Mouse (Mus musculus) intestine, embryonic 16.5 days (tissue): ENCODE measurements around the gene Lpar3. TPM values are rescaled to one million over a fixed set of nuclear protein-coding genes. Genes with fewer than 3 reads are reported as not detected.

Experiments
- ATAC-seq: fragments of 200-750 bp; cut with Nextera tagmentation; 2 replicates; pipeline ENCODE4 v1.8.0; 2017; ENCODE audit warnings: moderate TSS enrichment, moderate library complexity
- H3K27ac ChIP-seq: fragments of 300-500 bp; sonication (generic); 2 replicates; pipeline ENCODE4 v1.5.1; 2014; ENCODE audit warnings: mild to moderate bottlenecking, low read length
- H3K27me3 ChIP-seq: fragments of 300-500 bp; sonication (generic); replicated peaks from 2 replicates; pipeline ENCODE4 v1.6.1; 2014; ENCODE audit warnings: low read length, control low read depth, mixed read lengths; ENCODE audit not compliant: control insufficient read depth, insufficient read depth
- H3K36me3 ChIP-seq: fragments of 300-500 bp; sonication (generic); 2 replicates; pipeline ENCODE4 v1.6.1; 2014; ENCODE audit warnings: low read length, control low read depth; ENCODE audit not compliant: control insufficient read depth, insufficient read depth
- H3K4me1 ChIP-seq: fragments of 300-500 bp; sonication (generic); 2 replicates; pipeline ENCODE4 v1.6.1; 2014; ENCODE audit warnings: low read length, control low read depth, mixed read lengths; ENCODE audit not compliant: control insufficient read depth, insufficient read depth
- H3K4me2 ChIP-seq: fragments of 300-500 bp; sonication (generic); 2 replicates; pipeline ENCODE4 v1.6.1; 2014; ENCODE audit warnings: low read depth, low read length, control low read depth
- H3K4me3 ChIP-seq: fragments of 300-500 bp; sonication (generic); 2 replicates; pipeline ENCODE4 v1.5.1; 2014; ENCODE audit warnings: mild to moderate bottlenecking, low read length
- H3K9ac ChIP-seq: fragments of 300-500 bp; sonication (generic); 2 replicates; pipeline ENCODE4 v1.6.1; 2014; ENCODE audit warnings: low read depth, low read length
- H3K9me3 ChIP-seq: fragments of 300-500 bp; sonication (generic); 2 replicates; pipeline ENCODE4 v1.6.1; 2016; ENCODE audit warnings: low read length, control low read depth; ENCODE audit not compliant: control insufficient read depth
- WGBS: fragments of 180-500 bp; shearing (Covaris S2); extraction: QIAGEN DNeasy Blood & Tissue Kit; methylation state at CpG from one replicate; pipeline ENCODE4 v1.1.7; 2014; 5-methylcytosine and 5-hydroxymethylcytosine counted together
- polyA plus RNA-seq: library from polyadenylated mRNA; unstranded; fragments of >200 nt; fragmentation: Nextera tagmentation; extraction: Ambion mirVana; gene quantifications from 2 replicates; pipeline ENCODE4 v1.2.1, GENCODE M21; 2015

Gene Lpar3
- polyA plus RNA-seq, 1 experiment from 2014 or later: 2.8 TPM

DNA sequence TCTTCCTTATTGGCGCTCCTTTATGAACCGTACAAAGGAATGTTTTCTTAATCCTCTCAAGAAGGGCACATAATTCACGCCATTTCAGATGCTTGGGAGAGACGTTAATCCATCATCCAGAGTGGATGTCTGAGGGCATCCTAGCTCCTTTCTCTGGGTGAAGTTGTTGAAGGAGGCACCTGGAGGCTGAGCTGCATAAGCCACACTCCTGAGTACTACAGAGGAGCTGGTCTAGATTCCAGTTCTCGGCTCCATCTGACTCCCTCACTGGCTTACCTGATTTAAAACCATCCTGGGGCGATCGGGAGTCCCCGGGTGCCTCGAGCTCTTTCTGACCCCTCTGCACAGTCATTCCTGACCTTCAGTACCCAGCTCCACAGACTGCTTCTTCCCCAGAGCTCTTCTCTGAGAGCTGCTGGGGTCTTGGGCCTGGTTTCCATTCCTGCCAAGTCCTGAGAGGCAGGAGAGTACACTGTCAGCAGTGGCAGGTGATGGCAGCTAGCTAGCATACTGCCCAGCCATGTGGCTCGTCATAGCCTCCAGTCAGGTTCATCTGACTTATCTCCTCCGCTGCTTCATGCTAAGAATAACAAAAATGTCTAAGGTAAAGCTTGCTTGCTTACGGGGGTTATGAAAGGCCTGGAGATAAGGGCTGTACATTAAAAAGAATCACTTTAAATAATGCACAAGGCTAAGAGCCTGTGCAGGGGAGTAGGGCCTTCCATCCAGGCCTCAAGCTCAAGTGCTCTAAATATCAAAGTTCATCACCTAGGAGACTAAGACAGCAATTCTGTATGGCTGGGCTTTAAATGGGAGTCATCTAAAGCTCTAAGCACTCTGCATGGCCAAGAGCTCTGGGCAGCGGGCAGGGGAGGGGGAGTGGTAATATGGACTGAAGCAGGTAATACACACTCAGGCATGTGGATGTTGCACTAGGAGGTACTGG is 57.7 kb downstream of the Lpar3 start:
- Histone ChIP-seq H3K4me1 (peaks cover 5% of the 10 kb centered on the region; the same call in 1 of the 2 replicates), H3K4me3 (no peak overlapping the region), H3K27me3 (no peaks in the 10 kb centered on the region), H3K27ac (peak overlapping the region; percentile 59), H3K9ac (0 out of 2 replicates have a peak overlapping the region, but pooled peaks have one; percentile 26), H3K36me3 (no peaks in the 10 kb centered on the region), H3K9me3 (no peaks in the 10 kb centered on the region), H3K4me2 (no peak overlapping the region)
- ATAC-seq: peak; percentile 93
- WGBS: 55% methylated on average over 13 of the region's 13 CpGs

DNA sequence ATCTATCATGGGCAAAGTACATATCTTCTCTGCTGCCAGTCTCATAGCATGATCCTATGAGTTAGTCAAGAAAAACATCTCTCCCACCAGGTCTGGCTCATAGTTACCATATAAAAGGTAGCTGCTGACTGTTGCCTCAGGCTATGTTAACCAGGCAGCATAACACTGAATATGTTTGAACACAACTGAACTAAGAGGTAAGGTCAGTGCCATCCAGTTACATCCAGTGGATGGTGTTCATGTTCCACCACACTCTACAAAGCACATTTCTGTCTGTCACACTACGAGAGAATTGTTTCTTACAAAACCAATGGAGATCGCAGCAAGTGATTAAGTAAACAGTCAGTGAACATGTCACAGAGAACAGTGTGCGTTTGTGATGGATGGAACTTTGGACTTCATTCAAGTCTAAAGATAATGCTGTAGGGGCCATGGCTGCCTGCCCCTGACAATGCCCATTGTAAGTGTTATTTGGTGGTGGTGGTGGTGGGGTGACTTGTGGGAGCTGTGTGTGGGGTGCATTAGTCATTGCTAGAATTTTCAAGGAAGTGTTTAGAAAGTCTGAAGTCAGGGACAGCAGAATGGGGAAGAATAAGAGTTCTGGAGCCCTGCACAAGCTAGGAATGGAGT is 63.1 kb downstream of the Lpar3 start:
- H3K36me3 ChIP-seq: no peaks in the 10 kb centered on the region
- ATAC-seq: peak; percentile 88
- H3K9me3 ChIP-seq: no peaks in the 10 kb centered on the region
- H3K27me3 ChIP-seq: no peaks in the 10 kb centered on the region
- H3K9ac ChIP-seq: no peak overlapping the region
- no peak overlapping the region for H3K4me3 ChIP-seq
- 38% methylated on average over 3 of the region's 3 CpGs for WGBS
- H3K27ac ChIP-seq: peak overlapping the region; percentile 29; the same call in 1 of the 2 replicates
- H3K4me1 ChIP-seq: no peaks in the 10 kb centered on the region
- H3K4me2 ChIP-seq: no peak overlapping the region

DNA sequence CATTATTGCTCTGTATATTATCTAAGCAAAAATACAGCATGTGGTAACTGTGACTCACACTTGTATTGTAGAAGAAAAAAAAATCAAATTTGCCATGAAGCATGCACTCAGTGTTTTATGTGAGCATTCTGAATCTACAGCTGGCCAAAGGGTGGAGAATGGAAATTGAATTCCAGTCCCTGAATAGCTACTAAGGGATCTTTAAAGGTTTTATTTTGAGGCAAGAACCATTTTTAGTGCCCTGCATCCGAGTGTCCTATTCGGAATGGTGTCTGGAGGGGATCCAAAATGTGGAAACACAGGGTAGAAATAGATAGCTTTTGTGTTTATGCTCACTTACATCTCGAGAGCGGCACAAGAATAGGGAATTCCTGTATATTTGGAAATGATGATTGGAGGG is 65.4 kb downstream of the Lpar3 start:
- Histone ChIP-seq H3K4me3 (no peak overlapping the region), H3K9ac (no peak overlapping the region), H3K4me1 (no peaks in the 10 kb centered on the region), H3K27me3 (no peaks in the 10 kb centered on the region), H3K4me2 (no peak overlapping the region), H3K27ac (no peak overlapping the region), H3K36me3 (no peaks in the 10 kb centered on the region), H3K9me3 (no peaks in the 10 kb centered on the region)
- 67% methylated on average over 4 of the region's 4 CpGs for whole genome bisulfite sequencing
- no peak for ATAC-seq

DNA sequence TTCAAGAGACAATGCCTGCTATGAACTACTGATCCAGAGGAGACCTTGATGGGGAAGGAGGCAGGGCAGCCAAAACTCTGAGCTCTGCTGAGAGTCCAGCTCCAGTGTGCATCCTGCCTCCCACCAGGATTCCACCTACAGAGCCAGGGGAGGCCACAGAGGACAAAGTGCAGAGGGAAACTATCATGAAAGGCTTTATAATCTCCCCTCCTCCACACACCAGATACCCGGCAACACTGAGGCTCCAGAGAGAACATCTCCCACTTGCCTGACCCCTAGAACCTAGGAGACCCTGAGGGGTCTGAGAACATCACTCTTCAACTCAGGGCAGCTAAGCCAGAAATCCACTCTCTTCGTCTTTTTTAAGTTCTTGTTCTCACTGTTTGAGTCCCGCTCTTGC is 71.2 kb downstream of the Lpar3 start:
- no peak overlapping the region for H3K4me3 ChIP-seq
- no peaks in the 10 kb centered on the region for H3K27me3 ChIP-seq
- H3K9ac ChIP-seq: no peak overlapping the region
- peak; percentile 87 for ATAC-seq
- H3K9me3 ChIP-seq: no peaks in the 10 kb centered on the region
- 0 out of 2 replicates have a peak overlapping the region, but pooled peaks have one; percentile 4 for H3K4me2 ChIP-seq
- H3K36me3 ChIP-seq: no peaks in the 10 kb centered on the region
- peak overlapping the region; percentile 50 for H3K27ac ChIP-seq
- H3K4me1 ChIP-seq: no peaks in the 10 kb centered on the region
- WGBS: 47% methylated on average over 3 of the region's 3 CpGs

DNA sequence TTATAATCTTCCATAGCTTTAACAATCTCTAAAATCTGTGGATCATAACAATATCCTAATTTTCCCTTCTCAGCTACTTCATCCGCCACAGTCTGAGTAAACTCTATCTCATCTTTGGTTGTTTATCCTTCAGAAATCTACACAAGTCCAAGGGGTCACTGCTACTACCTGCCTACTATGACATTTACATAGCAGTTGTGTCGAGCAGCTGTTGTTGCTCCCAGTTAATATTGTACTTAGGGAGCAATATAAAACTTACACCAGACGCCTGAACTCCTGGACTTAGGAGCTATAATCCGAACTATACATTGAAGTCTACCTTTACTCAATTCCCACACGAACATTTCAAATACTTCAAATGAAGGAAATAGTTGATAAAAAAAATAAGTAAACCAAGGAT is 71.8 kb downstream of the Lpar3 start:
- Histone ChIP-seq H3K4me1 (no peaks in the 10 kb centered on the region), H3K27ac (no peak overlapping the region), H3K9ac (no peak overlapping the region), H3K4me2 (no peak overlapping the region), H3K9me3 (no peaks in the 10 kb centered on the region), H3K36me3 (no peaks in the 10 kb centered on the region), H3K27me3 (no peaks in the 10 kb centered on the region), H3K4me3 (no peak overlapping the region)
- peak; percentile 98 for ATAC-seq
- WGBS: 43% methylated on average over 5 of the region's 5 CpGs

DNA sequence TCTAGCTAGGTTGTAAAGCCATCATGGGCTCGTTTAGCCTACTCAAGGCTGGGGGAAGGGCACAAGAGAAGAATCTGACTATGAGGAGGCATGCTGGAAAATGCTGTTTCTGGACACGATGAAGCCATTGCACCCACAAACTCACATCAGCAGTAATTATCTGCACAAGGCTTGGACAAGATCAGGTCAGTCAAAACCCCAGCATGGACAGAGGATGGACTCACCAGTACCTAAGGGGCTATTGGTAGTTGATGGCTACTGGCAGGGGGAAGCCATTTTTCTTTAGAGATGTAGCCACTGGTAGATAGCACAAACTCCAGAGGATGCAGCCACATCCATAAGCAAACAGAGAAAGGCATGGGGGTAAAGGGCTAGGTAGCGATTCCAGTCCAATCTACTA is 81.7 kb downstream of the Lpar3 start:
- Histone ChIP-seq H3K4me2 (no peak overlapping the region), H3K9me3 (no peaks in the 10 kb centered on the region), H3K4me3 (no peak overlapping the region), H3K4me1 (no peaks in the 10 kb centered on the region; the same call in 1 of the 2 replicates), H3K9ac (no peak overlapping the region), H3K27ac (no peak overlapping the region), H3K27me3 (no peaks in the 10 kb centered on the region), H3K36me3 (no peaks in the 10 kb centered on the region)
- WGBS: 71% methylated on average over 3 of the region's 3 CpGs
- ATAC-seq: no peak

DNA sequence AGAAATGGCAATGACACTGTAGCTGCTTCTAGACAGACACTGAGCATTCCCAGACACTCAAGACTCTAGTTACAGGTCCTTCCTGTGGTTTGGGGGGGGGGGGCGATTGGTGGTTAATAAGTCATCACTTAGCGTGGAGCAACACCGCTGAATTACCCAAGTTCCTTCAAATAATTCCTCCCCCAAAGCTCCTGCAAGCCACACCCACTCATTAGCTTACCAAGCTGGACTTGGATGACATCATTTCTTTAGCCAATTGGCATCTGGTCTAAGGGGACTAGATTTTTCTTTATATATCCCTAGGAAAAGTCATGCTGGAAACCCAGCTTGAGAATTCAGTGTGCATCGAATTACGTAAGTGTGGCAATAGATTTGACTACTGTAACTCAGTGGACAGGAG is 82.4 kb downstream of the Lpar3 start:
- 69% methylated on average over 5 of the region's 5 CpGs for WGBS
- Histone ChIP-seq H3K27ac (no peak overlapping the region), H3K9me3 (no peaks in the 10 kb centered on the region), H3K4me2 (no peak overlapping the region), H3K36me3 (no peaks in the 10 kb centered on the region), H3K4me1 (no peaks in the 10 kb centered on the region; the same call in 1 of the 2 replicates), H3K27me3 (no peaks in the 10 kb centered on the region), H3K9ac (no peak overlapping the region), H3K4me3 (no peak overlapping the region)
- ATAC-seq: no peak

DNA sequence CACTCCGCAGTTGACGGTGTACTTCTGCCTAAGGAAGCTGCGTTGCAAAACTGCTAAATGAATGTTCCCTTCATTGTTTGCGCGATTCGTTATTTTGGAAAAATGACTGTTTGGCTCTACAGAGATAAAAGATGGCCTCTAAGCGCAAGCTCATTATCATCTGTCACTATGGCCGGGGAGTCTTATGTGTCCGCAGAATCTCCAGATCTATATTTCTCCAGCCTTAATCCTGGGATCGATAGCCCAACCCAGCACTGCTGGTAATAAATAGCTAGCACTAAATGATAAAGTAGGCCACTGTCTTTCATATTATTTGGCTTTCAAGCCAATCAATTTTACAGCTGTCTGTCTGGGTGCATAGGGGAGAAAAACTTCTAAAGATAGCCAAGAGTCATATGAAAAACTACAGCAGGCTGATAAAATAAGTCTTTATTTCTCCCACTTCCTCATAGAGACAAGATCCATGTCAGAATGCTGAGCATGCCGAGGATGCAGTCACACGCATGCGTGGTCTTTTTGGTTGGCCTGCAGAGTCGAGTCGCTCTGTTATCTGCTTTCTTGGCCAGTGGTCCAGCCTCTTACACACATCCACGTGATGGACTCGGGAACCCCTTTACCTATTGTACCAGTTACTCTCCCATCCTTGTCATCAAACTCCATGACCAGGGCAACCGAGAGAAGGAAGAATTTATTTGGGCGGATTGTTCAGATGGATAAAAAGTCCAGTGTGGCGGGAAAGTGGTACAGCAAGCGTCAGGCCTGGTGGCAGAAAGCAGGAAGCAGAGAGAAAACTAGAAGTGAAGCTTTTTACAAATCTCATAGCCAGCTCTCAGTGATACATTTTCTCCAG is 84.0 kb downstream of the Lpar3 start:
- H3K36me3 ChIP-seq: no peaks in the 10 kb centered on the region
- H3K4me1 ChIP-seq: no peaks in the 10 kb centered on the region; the same call in 1 of the 2 replicates
- ATAC-seq: peak; percentile 83
- 59% methylated on average over 21 of the region's 21 CpGs for WGBS
- H3K9ac ChIP-seq: no peak overlapping the region
- H3K27ac ChIP-seq: peak overlapping the region; percentile 37; the same call in 1 of the 2 replicates
- H3K4me2 ChIP-seq: no peak overlapping the region
- H3K27me3 ChIP-seq: no peaks in the 10 kb centered on the region
- no peaks in the 10 kb centered on the region for H3K9me3 ChIP-seq
- H3K4me3 ChIP-seq: no peak overlapping the region

DNA sequence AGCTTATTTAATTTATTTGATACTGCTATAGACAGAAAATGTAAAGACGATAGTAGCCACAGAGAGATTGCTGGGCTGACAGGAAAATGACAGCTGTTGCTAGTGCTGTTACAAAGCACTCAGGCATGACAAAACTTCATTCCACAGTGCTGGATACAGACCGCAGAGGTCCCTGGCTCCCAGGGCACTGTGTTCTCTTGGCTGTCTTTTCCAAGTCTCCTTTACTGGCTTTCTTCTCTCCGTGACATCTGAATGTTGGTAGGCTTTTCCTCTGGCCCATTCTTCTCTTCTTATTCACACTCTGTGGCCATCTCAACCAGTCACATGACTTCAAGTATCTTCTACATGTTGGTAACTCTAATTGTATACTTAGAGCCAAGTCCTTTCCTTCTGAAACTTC is 86.6 kb downstream of the Lpar3 start:
- H3K9me3 ChIP-seq: no peaks in the 10 kb centered on the region
- H3K4me2 ChIP-seq: no peak overlapping the region
- no peak overlapping the region for H3K4me3 ChIP-seq
- no peaks in the 10 kb centered on the region for H3K27me3 ChIP-seq
- WGBS: 84% methylated on average over 3 of the region's 3 CpGs
- H3K9ac ChIP-seq: no peak overlapping the region
- H3K4me1 ChIP-seq: peaks cover 4% of the 10 kb centered on the region; the same call in 1 of the 2 replicates
- ATAC-seq: no peak
- H3K36me3 ChIP-seq: no peaks in the 10 kb centered on the region
- H3K27ac ChIP-seq: no peak overlapping the region
